Mouse (Mus musculus): ENCODE data around the gene Ankrd33. TPM values are rescaled to one million over a fixed set of nuclear protein-coding genes. Genes with fewer than 3 reads are reported as not detected.

The Ankrd33 gene
- polyA plus RNA-seq (2014; fragmentation: Nextera tagmentation; extraction: Ambion mirVana) = not detected in 2 replicates

GRCm38 (mm10) chr15:101115511-101116110 lies at the start of gene Ankrd33:
Ankrd33 (plus strand) TSS chr15:101115755.
- no peak for ATAC-seq (replicated peaks; ENCODE audit: low FRiP score)
- WGBS = 81% methylated on average over 5 of the region's 5 CpGs

GRCm38 (mm10) chr15:101066364-101066847 lies 49.1 kb upstream of the Ankrd33 start:
- Histone ChIP-seq H3K27ac (ENCODE audit: low read depth, low read length) (peak overlapping the region; percentile 74), H3K27me3 (ENCODE audit: control insufficient read depth, insufficient read depth, low read length) (no peaks in the 10 kb centered on the region), H3K9ac (ENCODE audit: low read length) (peak overlapping the region; percentile 35; the same call in 1 of the 2 replicates), H3K4me1 (replicated peaks; ENCODE audit: control insufficient read depth, insufficient read depth, low read length) (peaks cover 53% of the 10 kb centered on the region), H3K4me3 (ENCODE audit: low read depth, low read length) (no peak overlapping the region), H3K9me3 (ENCODE audit: control insufficient read depth, low read length) (no peaks in the 10 kb centered on the region), H3K36me3 (ENCODE audit: control insufficient read depth, insufficient read depth, low read length) (no peaks in the 10 kb centered on the region), H3K4me2 (ENCODE audit: low read depth, low read length, severe bottlenecking) (0 out of 2 replicates have a peak overlapping the region, but pooled peaks have one; percentile 15)
- no peak for DNase-seq (ENCODE audit: low spot score)
- ATAC-seq (replicated peaks; ENCODE audit: low FRiP score) = peak; percentile 31; the same call in 1 of the 2 replicates
- WGBS = 4% methylated on average over 6 of the region's 6 CpGs

More at GRCm38 (mm10) chr15:101115511-101116110, at the start of gene Ankrd33:
- Histone ChIP-seq H3K4me1 (replicated peaks; ENCODE audit: control insufficient read depth, insufficient read depth, low read length) (no peaks in the 10 kb centered on the region), H3K4me2 (ENCODE audit: low read depth, low read length, severe bottlenecking) (no peak within 1 kb of the TSS), H3K27ac (ENCODE audit: low read depth, low read length) (no peak within 1 kb of the TSS), H3K9me3 (ENCODE audit: control insufficient read depth, low read length) (peaks cover 3% of the 10 kb centered on the region; the same call in 1 of the 2 replicates), H3K27me3 (ENCODE audit: control insufficient read depth, insufficient read depth, low read length) (no peaks in the 10 kb centered on the region), H3K9ac (ENCODE audit: low read length) (no peak within 1 kb of the TSS), H3K36me3 (ENCODE audit: control insufficient read depth, insufficient read depth, low read length) (no peaks in the 10 kb centered on the region), H3K4me3 (ENCODE audit: low read depth, low read length) (no peak within 1 kb of the TSS)
- no peak for DNase-seq (ENCODE audit: low spot score)

GRCm38 (mm10) chr15:101066920-101067696 lies 48.4 kb upstream of the Ankrd33 start:
- Histone ChIP-seq H3K36me3 (ENCODE audit: control insufficient read depth, insufficient read depth, low read length) (no peaks in the 10 kb centered on the region), H3K9me3 (ENCODE audit: control insufficient read depth, low read length) (no peaks in the 10 kb centered on the region), H3K4me2 (ENCODE audit: low read depth, low read length, severe bottlenecking) (0 out of 2 replicates have a peak overlapping the region, but pooled peaks have one; percentile 15), H3K9ac (ENCODE audit: low read length) (peak overlapping the region; percentile 44), H3K4me3 (ENCODE audit: low read depth, low read length) (no peak overlapping the region), H3K4me1 (replicated peaks; ENCODE audit: control insufficient read depth, insufficient read depth, low read length) (peaks cover 50% of the 10 kb centered on the region), H3K27ac (ENCODE audit: low read depth, low read length) (peak overlapping the region; percentile 74), H3K27me3 (ENCODE audit: control insufficient read depth, insufficient read depth, low read length) (no peaks in the 10 kb centered on the region)
- DNase-seq (ENCODE audit: low spot score) (peak; percentile 70), ATAC-seq (replicated peaks; ENCODE audit: low FRiP score) (peak; percentile 77)
- 5% methylated on average over 7 of the region's 9 CpGs for WGBS

GRCm38 (mm10) chr15:101068029-101068428 lies 47.5 kb upstream of the Ankrd33 start:
- ATAC-seq (replicated peaks; ENCODE audit: low FRiP score) (no peak), DNase-seq (ENCODE audit: low spot score) (no peak)
- no peak overlapping the region for H3K4me2 ChIP-seq (ENCODE audit: low read depth, low read length, severe bottlenecking)
- 55% methylated on average over 3 of the region's 3 CpGs for WGBS
- no peaks in the 10 kb centered on the region for H3K9me3 ChIP-seq (ENCODE audit: control insufficient read depth, low read length)
- no peak overlapping the region for H3K4me3 ChIP-seq (ENCODE audit: low read depth, low read length)
- no peaks in the 10 kb centered on the region for H3K27me3 ChIP-seq (ENCODE audit: control insufficient read depth, insufficient read depth, low read length)
- H3K36me3 ChIP-seq (ENCODE audit: control insufficient read depth, insufficient read depth, low read length) = no peaks in the 10 kb centered on the region
- H3K27ac ChIP-seq (ENCODE audit: low read depth, low read length) = no peak overlapping the region
- H3K9ac ChIP-seq (ENCODE audit: low read length) = no peak overlapping the region
- peaks cover 46% of the 10 kb centered on the region for H3K4me1 ChIP-seq (replicated peaks; ENCODE audit: control insufficient read depth, insufficient read depth, low read length)

GRCm38 (mm10) chr15:101068671-101069070 lies 46.9 kb upstream of the Ankrd33 start:
- no peaks in the 10 kb centered on the region for H3K9me3 ChIP-seq (ENCODE audit: control insufficient read depth, low read length)
- no peak overlapping the region for H3K4me3 ChIP-seq (ENCODE audit: low read depth, low read length)
- DNase-seq (ENCODE audit: low spot score) (no peak), ATAC-seq (replicated peaks; ENCODE audit: low FRiP score) (no peak)
- H3K4me1 ChIP-seq (replicated peaks; ENCODE audit: control insufficient read depth, insufficient read depth, low read length) = peaks cover 46% of the 10 kb centered on the region
- no peak overlapping the region for H3K27ac ChIP-seq (ENCODE audit: low read depth, low read length)
- no peak overlapping the region for H3K9ac ChIP-seq (ENCODE audit: low read length)
- WGBS = 44% methylated on average over 4 of the region's 4 CpGs
- no peaks in the 10 kb centered on the region for H3K27me3 ChIP-seq (ENCODE audit: control insufficient read depth, insufficient read depth, low read length)
- H3K4me2 ChIP-seq (ENCODE audit: low read depth, low read length, severe bottlenecking) = no peak overlapping the region
- H3K36me3 ChIP-seq (ENCODE audit: control insufficient read depth, insufficient read depth, low read length) = no peaks in the 10 kb centered on the region

DNA sequence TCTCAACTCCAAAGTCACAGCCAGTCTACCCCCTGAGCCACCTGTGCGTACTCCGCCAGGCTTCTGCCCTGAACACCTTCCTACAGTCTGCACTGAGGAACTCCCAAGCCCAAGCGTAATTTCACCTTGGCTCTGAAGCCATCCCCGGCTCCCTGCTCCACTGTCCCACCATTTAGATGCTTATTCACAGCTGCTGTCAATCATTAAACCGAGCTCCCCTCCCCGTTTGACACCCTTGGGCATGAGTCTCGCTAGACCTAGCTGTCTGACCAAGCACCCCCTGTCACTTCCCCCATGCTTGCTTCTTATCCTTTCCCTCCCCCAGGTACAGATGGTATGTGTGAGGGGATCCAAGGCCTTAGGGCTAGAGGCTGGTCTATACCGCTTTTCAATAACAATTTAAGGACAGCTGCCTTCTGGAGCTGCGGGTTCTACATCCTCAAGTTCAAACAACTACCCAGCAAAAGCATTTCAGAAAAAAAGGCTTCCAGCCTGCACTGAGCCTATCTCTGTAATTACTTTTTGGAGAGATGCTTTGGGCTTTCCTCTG lies 45.8 kb upstream of the Ankrd33 start:
- no peak for DNase-seq (ENCODE audit: low spot score)
- Histone ChIP-seq H3K27ac (ENCODE audit: low read depth, low read length) (no peak overlapping the region), H3K4me2 (ENCODE audit: low read depth, low read length, severe bottlenecking) (no peak overlapping the region), H3K9me3 (ENCODE audit: control insufficient read depth, low read length) (no peaks in the 10 kb centered on the region), H3K27me3 (ENCODE audit: control insufficient read depth, insufficient read depth, low read length) (no peaks in the 10 kb centered on the region), H3K4me3 (ENCODE audit: low read depth, low read length) (no peak overlapping the region), H3K9ac (ENCODE audit: low read length) (peak overlapping the region; percentile 35; the same call in 1 of the 2 replicates), H3K36me3 (ENCODE audit: control insufficient read depth, insufficient read depth, low read length) (no peaks in the 10 kb centered on the region), H3K4me1 (replicated peaks; ENCODE audit: control insufficient read depth, insufficient read depth, low read length) (peaks cover 46% of the 10 kb centered on the region)
- ATAC-seq (replicated peaks; ENCODE audit: low FRiP score) = no peak
- 57% methylated on average over 9 of the region's 9 CpGs for WGBS

- H3K4me3 ChIP-seq (ENCODE audit: low read depth, low read length) = no peak overlapping the region
- ATAC-seq (replicated peaks; ENCODE audit: low FRiP score) (no peak), DNase-seq (ENCODE audit: low spot score) (no peak)
- no peaks in the 10 kb centered on the region for H3K9me3 ChIP-seq (ENCODE audit: control insufficient read depth, low read length)
- H3K9ac ChIP-seq (ENCODE audit: low read length) = no peak overlapping the region; the same call in 1 of the 2 replicates
- H3K27ac ChIP-seq (ENCODE audit: low read depth, low read length) = no peak overlapping the region
- H3K36me3 ChIP-seq (ENCODE audit: control insufficient read depth, insufficient read depth, low read length) = no peaks in the 10 kb centered on the region
- no peak overlapping the region for H3K4me2 ChIP-seq (ENCODE audit: low read depth, low read length, severe bottlenecking)
- WGBS = 27% methylated on average over 5 of the region's 5 CpGs
- H3K27me3 ChIP-seq (ENCODE audit: control insufficient read depth, insufficient read depth, low read length) = no peaks in the 10 kb centered on the region
- peaks cover 49% of the 10 kb centered on the region for H3K4me1 ChIP-seq (replicated peaks; ENCODE audit: control insufficient read depth, insufficient read depth, low read length)
These were observed 44.8 kb upstream of the Ankrd33 start for GRCm38 (mm10) chr15:101070762-101071161.

- ATAC-seq (replicated peaks; ENCODE audit: low FRiP score) (no peak), DNase-seq (ENCODE audit: low spot score) (no peak)
- Histone ChIP-seq H3K4me1 (replicated peaks; ENCODE audit: control insufficient read depth, insufficient read depth, low read length) (peaks cover 43% of the 10 kb centered on the region), H3K9me3 (ENCODE audit: control insufficient read depth, low read length) (no peaks in the 10 kb centered on the region), H3K4me3 (ENCODE audit: low read depth, low read length) (no peak overlapping the region), H3K9ac (ENCODE audit: low read length) (no peak overlapping the region), H3K36me3 (ENCODE audit: control insufficient read depth, insufficient read depth, low read length) (no peaks in the 10 kb centered on the region), H3K27me3 (ENCODE audit: control insufficient read depth, insufficient read depth, low read length) (no peaks in the 10 kb centered on the region), H3K4me2 (ENCODE audit: low read depth, low read length, severe bottlenecking) (no peak overlapping the region), H3K27ac (ENCODE audit: low read depth, low read length) (no peak overlapping the region)
- 66% methylated on average over 2 of the region's 2 CpGs for WGBS
These were observed 42.8 kb upstream of the Ankrd33 start for GRCm38 (mm10) chr15:101072736-101073135.
